Mouse (Mus musculus): ENCODE data around the gene Ahr. TPM values are rescaled to one million over a fixed set of nuclear protein-coding genes. Genes with fewer than 3 reads are reported as not detected.

The Ahr gene
- total and polyA plus RNA-seq, 3 experiments = not detected

DNA sequence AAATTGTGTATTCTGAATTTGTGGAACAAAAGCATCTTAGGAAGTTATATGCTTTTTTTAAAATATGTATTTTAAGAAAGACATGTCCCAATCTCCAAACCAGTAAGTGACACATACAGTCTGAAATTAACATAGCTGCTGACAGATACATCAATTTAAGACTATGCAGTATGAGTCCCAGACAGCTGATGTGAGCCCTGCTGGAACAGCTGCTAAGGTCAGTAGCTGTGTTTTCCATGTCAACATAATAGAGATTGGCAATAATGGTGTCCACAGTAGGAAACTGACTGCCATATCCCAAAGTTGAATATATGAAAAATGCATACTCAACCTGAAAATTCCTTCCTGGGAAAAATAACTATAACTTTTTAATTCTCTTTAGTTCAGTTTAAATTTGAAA, 15.5 kb upstream of the Ahr start:
- Histone ChIP-seq H3K27me3 (ENCODE audit: control insufficient read depth in 1 of 2, insufficient read depth in 2 of 2, low read length in 2 of 2) (no peaks in the 10 kb centered on the region), H3K9me3 (replicated peaks; ENCODE audit: insufficient read depth, low read length) (no peaks in the 10 kb centered on the region), H3K4me1 (ENCODE audit: control insufficient read depth in 1 of 2, insufficient read depth in 2 of 2, low read length in 2 of 2) (no peaks in the 10 kb centered on the region), H3K79me2 (ENCODE audit: control insufficient read depth, insufficient read depth, low read length, poor library complexity) (no peaks in the 10 kb centered on the region), H3K36me3 (ENCODE audit: control insufficient read depth in 1 of 2, insufficient read depth in 2 of 2, low read length in 2 of 2) (no peaks in the 10 kb centered on the region), H3K27ac (ENCODE audit: control insufficient read depth, low read depth, low read length) (no peak overlapping the region), H3K9ac (ENCODE audit: control insufficient read depth, low read depth, low read length, poor library complexity, severe bottlenecking) (no peak overlapping the region), H3K4me3 (ENCODE audit: control insufficient read depth in 1 of 2, insufficient read depth in 1 of 2, low read depth in 2 of 2, low read length in 2 of 2) (no peak overlapping the region)
- no peak for DNase-seq (ENCODE audit: low read depth, low spot score)
- TF ChIP-seq UBTF (IDR thresholded peaks at IDR 0.05; ENCODE audit: borderline replicate concordance, insufficient read depth, low read depth, low read length) (no peak), RCOR1 (IDR thresholded peaks at IDR 0.05; ENCODE audit: low read depth, low read length) (no peak), TAL1 (IDR thresholded peaks at IDR 0.05; ENCODE audit: low read length) (no peak), EP300 (IDR thresholded peaks at IDR 0.05; ENCODE audit: low read depth in 1 of 2, low read length in 2 of 2) (no peak), ETS1 (IDR thresholded peaks at IDR 0.05; ENCODE audit: low read depth, low read length) (no peak), MYB (IDR thresholded peaks at IDR 0.05; ENCODE audit: low read depth, low read length) (no peak), E2F4 (IDR thresholded peaks at IDR 0.05; ENCODE audit: borderline replicate concordance, low read depth, low read length) (no peak), CHD2 (IDR thresholded peaks at IDR 0.05; ENCODE audit: low read length) (no peak), RAD21 (IDR thresholded peaks at IDR 0.05; ENCODE audit: low read depth, low read length) (no peak), CTCF (IDR thresholded peaks at IDR 0.05 in 2 of 3, conservative IDR thresholded peaks at IDR 0.05 in 1 of 3; ENCODE audit: control insufficient read depth in 1 of 3, insufficient read depth in 1 of 3, low read depth in 2 of 3, low read length in 3 of 3, poor library complexity in 1 of 3, severe bottlenecking in 1 of 3) (no peak), USF2 (IDR thresholded peaks at IDR 0.05; ENCODE audit: borderline replicate concordance in 1 of 2, insufficient read depth in 1 of 2, low read depth in 1 of 2, low read length in 2 of 2) (no peak), ELF1 (IDR thresholded peaks at IDR 0.05; ENCODE audit: low read depth, low read length) (no peak)

DNA sequence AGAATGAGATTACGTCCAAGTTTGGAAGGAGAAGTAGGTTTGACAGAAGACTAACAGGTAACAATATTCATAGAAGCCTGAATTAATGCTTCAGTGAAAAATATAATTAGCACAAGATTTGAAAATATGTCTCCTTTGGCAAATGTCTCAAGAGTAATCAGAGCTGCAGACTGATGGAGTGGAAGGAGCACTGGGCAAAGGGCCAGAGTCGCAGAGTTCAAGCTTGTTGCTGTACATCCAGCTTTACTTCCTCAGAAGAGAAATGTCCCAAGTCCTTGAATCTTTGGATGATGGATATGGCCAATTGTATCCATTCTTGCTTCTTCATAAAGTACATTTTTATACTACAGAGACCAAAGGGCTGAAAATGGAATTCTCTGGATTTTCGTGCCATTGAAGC, 8.0 kb upstream of the Ahr start:
- H3K4me1 ChIP-seq (ENCODE audit: control insufficient read depth in 1 of 2, insufficient read depth in 2 of 2, low read length in 2 of 2) = no peaks in the 10 kb centered on the region
- no peak overlapping the region for H3K27ac ChIP-seq (ENCODE audit: control insufficient read depth, low read depth, low read length)
- no peak for TF ChIP-seq CTCF (IDR thresholded peaks at IDR 0.05 in 2 of 3, conservative IDR thresholded peaks at IDR 0.05 in 1 of 3; ENCODE audit: control insufficient read depth in 1 of 3, insufficient read depth in 1 of 3, low read depth in 2 of 3, low read length in 3 of 3, poor library complexity in 1 of 3, severe bottlenecking in 1 of 3)
- no peak for TF ChIP-seq ZC3H11A (IDR thresholded peaks at IDR 0.05; ENCODE audit: low read depth, low read length)
- no peak for TF ChIP-seq USF1 (IDR thresholded peaks at IDR 0.05; ENCODE audit: low read depth, low read length)
- no peak for TF ChIP-seq MAZ (IDR thresholded peaks at IDR 0.05; ENCODE audit: low read depth, low read length)
- no peak for TF ChIP-seq GABPA (IDR thresholded peaks at IDR 0.05; ENCODE audit: low read depth, low read length)
- TF ChIP-seq SIN3A (IDR thresholded peaks at IDR 0.05; ENCODE audit: low read length) = no peak
- no peak for TF ChIP-seq ZMIZ1 (IDR thresholded peaks at IDR 0.05; ENCODE audit: low read depth, low read length)
- no peak for TF ChIP-seq NRF1 (IDR thresholded peaks at IDR 0.05; ENCODE audit: insufficient read depth, low read depth, low read length, poor library complexity, severe bottlenecking)
- no peak for TF ChIP-seq POLR2AphosphoS2 (IDR thresholded peaks at IDR 0.05; ENCODE audit: low read length)
- TF ChIP-seq POLR2AphosphoS5 (IDR thresholded peaks at IDR 0.05; ENCODE audit: borderline replicate concordance, low read depth, low read length) = no peak
- no peaks in the 10 kb centered on the region for H3K79me2 ChIP-seq (ENCODE audit: control insufficient read depth, insufficient read depth, low read length, poor library complexity)
- H3K9ac ChIP-seq (ENCODE audit: control insufficient read depth, low read depth, low read length, poor library complexity, severe bottlenecking) = no peak overlapping the region
- no peaks in the 10 kb centered on the region for H3K9me3 ChIP-seq (replicated peaks; ENCODE audit: insufficient read depth, low read length)
- H3K4me3 ChIP-seq (ENCODE audit: control insufficient read depth in 1 of 2, insufficient read depth in 1 of 2, low read depth in 2 of 2, low read length in 2 of 2) = no peak overlapping the region
- H3K27me3 ChIP-seq (ENCODE audit: control insufficient read depth in 1 of 2, insufficient read depth in 2 of 2, low read length in 2 of 2) = no peaks in the 10 kb centered on the region
- no peaks in the 10 kb centered on the region for H3K36me3 ChIP-seq (ENCODE audit: control insufficient read depth in 1 of 2, insufficient read depth in 2 of 2, low read length in 2 of 2)
- DNase-seq (ENCODE audit: low read depth, low spot score) = no peak

All from MEL (cell line).